Mouse (Mus musculus): ENCODE data around the gene Rnf182. TPM values are rescaled to one million over a fixed set of nuclear protein-coding genes. Genes with fewer than 3 reads are reported as not detected.

The Rnf182 gene
- polyA plus RNA-seq, 1 experiment from 2014 or later: 9.1 TPM

DNA sequence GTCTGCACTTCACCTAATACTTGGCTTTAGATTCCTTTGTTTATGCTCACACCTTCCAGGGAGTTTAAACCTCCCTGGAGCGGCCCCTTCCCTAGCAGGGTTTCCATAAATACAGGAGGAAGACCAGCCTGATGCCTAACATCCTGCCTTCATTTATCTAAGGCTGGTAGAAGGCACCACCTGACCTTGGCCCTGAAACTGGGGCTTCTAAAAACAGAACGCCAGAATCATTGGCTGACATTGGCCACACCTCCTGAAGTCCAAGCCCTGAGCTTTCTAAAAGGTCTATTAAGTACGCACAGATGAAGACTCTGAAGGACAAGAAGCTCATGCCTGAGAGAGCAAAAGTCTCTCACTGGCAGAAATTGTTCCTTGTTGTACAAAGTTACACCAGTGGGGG lies 94.0 kb downstream of the Rnf182 start:
- H3K27me3 ChIP-seq: no peaks in the 10 kb centered on the region
- H3K4me3 ChIP-seq: no peak overlapping the region
- H3K27ac ChIP-seq: no peak overlapping the region
- no peaks in the 10 kb centered on the region for H3K9me3 ChIP-seq
- H3K4me2 ChIP-seq (replicated peaks): no peak overlapping the region
- no peak for ATAC-seq (ENCODE audit: low FRiP score, low read depth)
- H3K9ac ChIP-seq: no peak overlapping the region
- peaks cover 13% of the 10 kb centered on the region for H3K4me1 ChIP-seq
- WGBS: 77% methylated on average over 3 of the region's 3 CpGs
- no peaks in the 10 kb centered on the region for H3K36me3 ChIP-seq

DNA sequence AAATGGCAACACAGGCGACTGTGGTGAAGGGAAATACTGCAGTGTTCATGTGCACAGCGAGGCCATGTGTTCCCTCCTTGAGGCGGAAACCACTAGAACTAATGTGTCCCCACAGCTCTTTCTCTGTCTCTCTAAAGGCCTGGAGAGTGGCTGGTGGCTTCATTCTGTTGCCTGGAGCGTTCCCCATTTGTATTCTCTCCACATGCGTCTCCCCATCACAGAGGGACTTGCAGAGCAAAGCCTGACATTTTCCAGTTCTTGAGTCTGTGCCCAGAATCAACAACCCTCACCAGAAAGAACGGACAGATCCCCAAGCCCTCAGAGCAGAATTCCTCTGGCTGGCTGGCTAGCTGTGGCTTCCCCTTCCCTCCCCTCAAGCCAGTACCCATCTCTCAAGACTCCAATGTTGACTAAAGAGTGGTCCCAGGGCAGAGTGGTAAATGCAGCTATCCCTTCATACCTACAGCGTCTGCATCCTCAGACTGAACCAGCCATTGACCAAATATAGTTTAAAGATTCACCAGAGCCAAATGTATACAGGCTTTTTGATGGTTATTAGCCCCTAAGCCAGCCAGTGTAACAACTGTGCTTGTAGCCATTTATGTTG lies 96.3 kb downstream of the Rnf182 start:
- Histone ChIP-seq H3K27me3 (no peaks in the 10 kb centered on the region), H3K9ac (no peak overlapping the region), H3K27ac (no peak overlapping the region), H3K9me3 (no peaks in the 10 kb centered on the region), H3K36me3 (no peaks in the 10 kb centered on the region), H3K4me1 (peaks cover 7% of the 10 kb centered on the region), H3K4me3 (no peak overlapping the region), H3K4me2 (replicated peaks) (no peak overlapping the region)
- ATAC-seq (ENCODE audit: low FRiP score, low read depth): no peak
- 77% methylated on average over 7 of the region's 7 CpGs for WGBS

DNA sequence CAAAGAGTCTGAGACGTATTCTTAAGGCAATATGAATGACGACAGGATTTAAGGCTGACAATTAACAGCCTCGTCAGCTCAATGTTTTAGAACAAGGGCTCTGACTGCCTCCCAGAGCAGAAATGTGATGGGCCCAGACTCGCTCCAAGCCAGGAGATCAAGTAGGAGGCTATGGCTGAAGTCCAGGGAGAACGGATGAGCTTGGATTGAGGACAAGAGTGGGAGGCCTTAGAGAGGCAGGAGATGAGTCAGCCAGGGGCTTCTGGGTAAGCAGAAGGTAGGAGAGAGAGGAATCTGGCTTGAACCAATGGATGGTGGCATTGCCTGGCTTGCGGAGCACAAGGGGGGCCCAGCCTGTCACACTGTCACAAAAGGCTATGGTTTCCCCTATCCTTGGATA lies 99.2 kb downstream of the Rnf182 start:
- H3K9ac ChIP-seq: no peak overlapping the region
- no peaks in the 10 kb centered on the region for H3K4me1 ChIP-seq
- H3K36me3 ChIP-seq: no peaks in the 10 kb centered on the region
- H3K4me2 ChIP-seq (replicated peaks): no peak overlapping the region
- H3K9me3 ChIP-seq: no peaks in the 10 kb centered on the region
- no peaks in the 10 kb centered on the region for H3K27me3 ChIP-seq
- no peak overlapping the region for H3K27ac ChIP-seq
- H3K4me3 ChIP-seq: no peak overlapping the region
- WGBS: 69% methylated on average over 6 of the region's 6 CpGs
- ATAC-seq (ENCODE audit: low FRiP score, low read depth): no peak

DNA sequence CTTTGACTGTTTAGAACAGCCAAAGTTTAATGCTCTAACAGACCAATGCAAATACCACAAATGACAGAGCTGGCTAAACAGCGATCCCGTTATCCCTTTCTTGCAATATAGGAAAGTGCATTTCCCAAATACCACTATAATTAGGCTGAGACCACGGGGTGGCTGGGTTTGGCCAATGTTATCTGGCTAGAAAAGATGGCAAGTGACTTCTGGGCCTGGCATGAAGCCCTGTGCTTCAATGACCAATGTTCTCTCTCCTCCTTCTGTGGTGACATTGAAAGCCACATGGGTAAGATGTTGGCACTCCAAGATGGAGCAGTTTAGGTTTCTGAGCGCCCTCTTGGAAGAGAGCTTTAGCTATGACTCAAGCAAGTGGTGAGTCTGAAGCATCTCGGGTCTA lies 100.0 kb downstream of the Rnf182 start:
- ATAC-seq (ENCODE audit: low FRiP score, low read depth): no peak
- no peaks in the 10 kb centered on the region for H3K36me3 ChIP-seq
- H3K4me3 ChIP-seq: no peak overlapping the region
- no peak overlapping the region for H3K27ac ChIP-seq
- no peak overlapping the region for H3K4me2 ChIP-seq (replicated peaks)
- no peaks in the 10 kb centered on the region for H3K4me1 ChIP-seq
- H3K9me3 ChIP-seq: no peaks in the 10 kb centered on the region
- no peaks in the 10 kb centered on the region for H3K27me3 ChIP-seq
- H3K9ac ChIP-seq: no peak overlapping the region
- 82% methylated on average over 5 of the region's 5 CpGs for WGBS

DNA sequence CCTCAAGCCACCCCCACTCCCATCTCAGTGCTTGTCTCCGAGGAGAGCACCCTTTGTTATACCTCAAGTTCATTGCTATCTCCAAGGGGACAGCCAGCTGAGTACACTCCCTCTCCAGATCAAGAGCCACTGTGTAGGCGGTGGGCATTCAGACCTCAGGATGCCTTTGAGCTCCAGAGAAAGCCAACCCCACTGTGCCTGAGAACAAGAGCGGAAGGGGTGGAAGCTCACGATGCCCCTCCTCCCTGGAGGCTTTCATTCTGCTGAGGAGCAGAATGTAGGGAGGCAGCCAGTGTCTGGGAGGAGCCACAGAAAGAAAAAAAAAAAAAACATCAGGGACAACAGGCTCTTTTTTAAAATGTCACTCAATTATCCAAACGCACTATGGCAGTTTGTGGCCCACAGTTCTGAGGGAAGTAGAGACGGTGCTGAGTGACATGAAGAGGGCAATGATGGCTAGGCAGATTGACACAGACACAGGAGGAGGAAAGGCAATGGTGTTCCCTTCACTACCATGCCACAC lies 101.1 kb downstream of the Rnf182 start:
- 66% methylated on average over 6 of the region's 6 CpGs for WGBS
- no peak for ATAC-seq (ENCODE audit: low FRiP score, low read depth)

DNA sequence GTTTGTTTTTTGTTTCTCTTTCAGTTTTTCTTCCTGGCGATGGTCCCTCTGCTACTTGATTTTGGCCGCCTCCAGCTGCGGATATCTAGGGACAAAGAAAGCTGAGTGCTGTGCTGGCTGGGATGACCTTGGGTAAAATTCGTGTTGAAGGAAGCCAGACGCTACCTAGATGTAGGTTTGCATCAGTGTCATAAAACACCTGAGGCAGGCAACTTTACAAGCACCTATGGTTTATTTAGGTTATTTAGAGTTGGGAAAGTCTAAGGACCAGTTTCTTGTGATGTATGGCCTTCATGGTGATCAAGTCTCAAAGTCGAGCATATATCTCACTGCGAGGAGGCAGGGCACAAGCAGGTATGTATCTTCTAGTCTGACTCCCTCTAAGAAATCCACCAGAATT lies 102.7 kb downstream of the Rnf182 start:
- H3K9ac ChIP-seq: no peak overlapping the region
- H3K4me2 ChIP-seq (replicated peaks): no peak overlapping the region
- ATAC-seq (ENCODE audit: low FRiP score, low read depth): no peak
- no peaks in the 10 kb centered on the region for H3K36me3 ChIP-seq
- no peak overlapping the region for H3K4me3 ChIP-seq
- no peaks in the 10 kb centered on the region for H3K27me3 ChIP-seq
- no peaks in the 10 kb centered on the region for H3K4me1 ChIP-seq
- H3K9me3 ChIP-seq: no peaks in the 10 kb centered on the region
- H3K27ac ChIP-seq: no peak overlapping the region
- 88% methylated on average over 7 of the region's 7 CpGs for WGBS

More for the DNA sequence above, 101.1 kb downstream of the Rnf182 start:
- no peak overlapping the region for H3K27ac ChIP-seq
- no peaks in the 10 kb centered on the region for H3K9me3 ChIP-seq
- H3K4me1 ChIP-seq: no peaks in the 10 kb centered on the region
- H3K4me2 ChIP-seq (replicated peaks): no peak overlapping the region
- H3K36me3 ChIP-seq: no peaks in the 10 kb centered on the region
- no peak overlapping the region for H3K9ac ChIP-seq
- H3K4me3 ChIP-seq: no peak overlapping the region
- H3K27me3 ChIP-seq: no peaks in the 10 kb centered on the region

DNA sequence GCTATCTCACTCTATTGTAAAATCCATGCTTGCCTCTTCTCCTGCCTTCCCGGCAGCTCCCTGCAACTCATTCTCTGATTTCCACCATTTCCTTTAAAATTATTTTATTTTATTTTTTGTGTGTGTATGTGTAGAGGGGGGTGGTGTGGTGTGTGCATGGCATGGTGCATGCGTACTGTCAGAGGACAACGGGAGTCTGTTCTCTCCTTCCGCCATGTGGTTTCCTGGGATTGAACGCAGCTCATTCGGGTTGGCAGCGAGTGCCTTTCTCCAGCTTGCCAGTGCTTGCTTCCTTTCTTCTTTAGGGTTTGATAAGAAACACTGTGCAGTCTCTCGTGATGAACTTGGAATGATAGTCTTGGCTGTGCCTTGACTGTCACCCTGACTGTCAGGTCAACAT lies 105.0 kb downstream of the Rnf182 start:
- H3K36me3 ChIP-seq: no peaks in the 10 kb centered on the region
- no peak overlapping the region for H3K9ac ChIP-seq
- ATAC-seq (ENCODE audit: low FRiP score, low read depth): no peak
- no peak overlapping the region for H3K4me2 ChIP-seq (replicated peaks)
- no peaks in the 10 kb centered on the region for H3K9me3 ChIP-seq
- no peak overlapping the region for H3K27ac ChIP-seq
- H3K27me3 ChIP-seq: no peaks in the 10 kb centered on the region
- 87% methylated on average over 8 of the region's 8 CpGs for WGBS
- H3K4me1 ChIP-seq: peaks cover 2% of the 10 kb centered on the region; the same call in 1 of the 2 replicates
- no peak overlapping the region for H3K4me3 ChIP-seq

Other genes with a start within 250 kb of the Rnf182 start
- gene Nol7, start 217.3 kb upstream of the Rnf182 start, polyA plus RNA-seq (2015; fragmentation: Nextera tagmentation; extraction: Ambion mirVana): 146 and 148 TPM in 2 replicates
- 8.8 and 10.3 TPM in 2 replicates for gene Ranbp9, start 134.4 kb upstream of the Rnf182 start, polyA plus RNA-seq (2015; fragmentation: Nextera tagmentation; extraction: Ambion mirVana)
- 16.7 and 17.0 TPM in 2 replicates for gene Mcur1, start 55.5 kb upstream of the Rnf182 start, polyA plus RNA-seq (2015; fragmentation: Nextera tagmentation; extraction: Ambion mirVana)
- 27.0 and 28.4 TPM in 2 replicates for gene Cd83, start 169.1 kb downstream of the Rnf182 start, polyA plus RNA-seq (2015; fragmentation: Nextera tagmentation; extraction: Ambion mirVana)